Mouse (Mus musculus): ENCODE measurements around the gene Ap1s3. TPM values are rescaled to one million over a fixed set of nuclear protein-coding genes. Genes with fewer than 3 reads are reported as not detected.

Gene Ap1s3
- polyA plus RNA-seq, 1 experiment from 2014 or later: 0.35 TPM

- Histone ChIP-seq H3K27ac (ENCODE audit: low read length) (no peak overlapping the region), H3K4me3 (ENCODE audit: low read length) (no peak overlapping the region), H3K4me2 (ENCODE audit: low read depth, low read length) (no peak overlapping the region), H3K9me3 (ENCODE audit: control insufficient read depth, low read length) (no peaks in the 10 kb centered on the region), H3K4me1 (ENCODE audit: control insufficient read depth, insufficient read depth, low read length) (no peaks in the 10 kb centered on the region), H3K36me3 (ENCODE audit: control insufficient read depth, insufficient read depth, low read length) (no peaks in the 10 kb centered on the region), H3K27me3 (replicated peaks; ENCODE audit: control insufficient read depth, insufficient read depth, low read length) (no peaks in the 10 kb centered on the region; the same call in 1 of the 2 replicates), H3K9ac (ENCODE audit: low read depth, low read length) (no peak overlapping the region)
- WGBS: 54% methylated on average over 8 of the region's 8 CpGs
- ATAC-seq: peak; percentile 69
Measured at GRCm38 (mm10) chr1:79678117-79678684, 6.4 kb upstream of the Ap1s3 start.

GRCm38 (mm10) chr1:79675716-79676115, 3.9 kb upstream of the Ap1s3 start:
- Histone ChIP-seq H3K36me3 (ENCODE audit: control insufficient read depth, insufficient read depth, low read length) (no peaks in the 10 kb centered on the region), H3K27ac (ENCODE audit: low read length) (no peak overlapping the region), H3K9me3 (ENCODE audit: control insufficient read depth, low read length) (no peaks in the 10 kb centered on the region), H3K4me2 (ENCODE audit: low read depth, low read length) (no peak overlapping the region), H3K4me1 (ENCODE audit: control insufficient read depth, insufficient read depth, low read length) (no peaks in the 10 kb centered on the region), H3K27me3 (replicated peaks; ENCODE audit: control insufficient read depth, insufficient read depth, low read length) (peaks cover 7% of the 10 kb centered on the region; the same call in 1 of the 2 replicates), H3K4me3 (ENCODE audit: low read length) (no peak overlapping the region), H3K9ac (ENCODE audit: low read depth, low read length) (no peak overlapping the region)
- ATAC-seq: no peak
- WGBS: 53% methylated on average over 4 of the region's 4 CpGs

GRCm38 (mm10) chr1:79671196-79671542, 603 bp downstream of the Ap1s3 start:
- no peak for ATAC-seq
- peak overlapping the region; percentile 63 for H3K4me3 ChIP-seq (ENCODE audit: low read length)
- H3K4me2 ChIP-seq (ENCODE audit: low read depth, low read length): peak overlapping the region; percentile 78
- H3K4me1 ChIP-seq (ENCODE audit: control insufficient read depth, insufficient read depth, low read length): no peaks in the 10 kb centered on the region
- H3K36me3 ChIP-seq (ENCODE audit: control insufficient read depth, insufficient read depth, low read length): no peaks in the 10 kb centered on the region
- no peak overlapping the region for H3K27ac ChIP-seq (ENCODE audit: low read length)
- peaks cover 7% of the 10 kb centered on the region; the same call in 1 of the 2 replicates for H3K27me3 ChIP-seq (replicated peaks; ENCODE audit: control insufficient read depth, insufficient read depth, low read length)
- H3K9ac ChIP-seq (ENCODE audit: low read depth, low read length): peak overlapping the region; percentile 78
- under 1% methylated on average over 11 of the region's 11 CpGs for WGBS
- H3K9me3 ChIP-seq (ENCODE audit: control insufficient read depth, low read length): no peaks in the 10 kb centered on the region

GRCm38 (mm10) chr1:79669419-79669974, 2.3 kb downstream of the Ap1s3 start:
- H3K36me3 ChIP-seq (ENCODE audit: control insufficient read depth, insufficient read depth, low read length): no peaks in the 10 kb centered on the region
- 76% methylated on average over 9 of the region's 9 CpGs for WGBS

GRCm38 (mm10) chr1:79664911-79665310, 6.9 kb downstream of the Ap1s3 start:
- WGBS: 83% methylated on average over 4 of the region's 4 CpGs
- no peaks in the 10 kb centered on the region for H3K9me3 ChIP-seq (ENCODE audit: control insufficient read depth, low read length)
- no peaks in the 10 kb centered on the region for H3K36me3 ChIP-seq (ENCODE audit: control insufficient read depth, insufficient read depth, low read length)
- no peaks in the 10 kb centered on the region for H3K4me1 ChIP-seq (ENCODE audit: control insufficient read depth, insufficient read depth, low read length)
- H3K27me3 ChIP-seq (replicated peaks; ENCODE audit: control insufficient read depth, insufficient read depth, low read length): no peaks in the 10 kb centered on the region
- no peak overlapping the region for H3K4me2 ChIP-seq (ENCODE audit: low read depth, low read length)
- no peak overlapping the region for H3K9ac ChIP-seq (ENCODE audit: low read depth, low read length)
- no peak for ATAC-seq
- no peak overlapping the region for H3K27ac ChIP-seq (ENCODE audit: low read length)
- no peak overlapping the region for H3K4me3 ChIP-seq (ENCODE audit: low read length)

More at GRCm38 (mm10) chr1:79669419-79669974, 2.3 kb downstream of the Ap1s3 start:
- Histone ChIP-seq H3K9ac (ENCODE audit: low read depth, low read length) (no peak overlapping the region), H3K4me2 (ENCODE audit: low read depth, low read length) (no peak overlapping the region), H3K4me3 (ENCODE audit: low read length) (no peak overlapping the region), H3K27ac (ENCODE audit: low read length) (no peak overlapping the region), H3K4me1 (ENCODE audit: control insufficient read depth, insufficient read depth, low read length) (no peaks in the 10 kb centered on the region), H3K27me3 (replicated peaks; ENCODE audit: control insufficient read depth, insufficient read depth, low read length) (peaks cover 7% of the 10 kb centered on the region; the same call in 1 of the 2 replicates), H3K9me3 (ENCODE audit: control insufficient read depth, low read length) (no peaks in the 10 kb centered on the region)
- no peak for ATAC-seq

GRCm38 (mm10) chr1:79659598-79659997, 12.2 kb downstream of the Ap1s3 start:
- Histone ChIP-seq H3K4me2 (ENCODE audit: low read depth, low read length) (no peak overlapping the region), H3K36me3 (ENCODE audit: control insufficient read depth, insufficient read depth, low read length) (no peaks in the 10 kb centered on the region), H3K9ac (ENCODE audit: low read depth, low read length) (no peak overlapping the region), H3K4me3 (ENCODE audit: low read length) (no peak overlapping the region), H3K9me3 (ENCODE audit: control insufficient read depth, low read length) (no peaks in the 10 kb centered on the region), H3K27ac (ENCODE audit: low read length) (no peak overlapping the region), H3K27me3 (replicated peaks; ENCODE audit: control insufficient read depth, insufficient read depth, low read length) (no peaks in the 10 kb centered on the region), H3K4me1 (ENCODE audit: control insufficient read depth, insufficient read depth, low read length) (no peaks in the 10 kb centered on the region)
- no peak for ATAC-seq
- 85% methylated on average over 7 of the region's 7 CpGs for WGBS

GRCm38 (mm10) chr1:79657411-79657810, 14.4 kb downstream of the Ap1s3 start:
- no peak for ATAC-seq
- no peak overlapping the region for H3K4me2 ChIP-seq (ENCODE audit: low read depth, low read length)
- no peak overlapping the region for H3K27ac ChIP-seq (ENCODE audit: low read length)
- H3K27me3 ChIP-seq (replicated peaks; ENCODE audit: control insufficient read depth, insufficient read depth, low read length): no peaks in the 10 kb centered on the region
- whole genome bisulfite sequencing: 69% methylated on average over 1 of the region's 1 CpGs
- H3K4me3 ChIP-seq (ENCODE audit: low read length): no peak overlapping the region
- H3K36me3 ChIP-seq (ENCODE audit: control insufficient read depth, insufficient read depth, low read length): no peaks in the 10 kb centered on the region
- H3K4me1 ChIP-seq (ENCODE audit: control insufficient read depth, insufficient read depth, low read length): no peaks in the 10 kb centered on the region
- H3K9me3 ChIP-seq (ENCODE audit: control insufficient read depth, low read length): no peaks in the 10 kb centered on the region
- H3K9ac ChIP-seq (ENCODE audit: low read depth, low read length): no peak overlapping the region

GRCm38 (mm10) chr1:79655819-79656555, 15.8 kb downstream of the Ap1s3 start:
- no peak for ATAC-seq
- Histone ChIP-seq H3K27me3 (replicated peaks; ENCODE audit: control insufficient read depth, insufficient read depth, low read length) (no peaks in the 10 kb centered on the region), H3K4me2 (ENCODE audit: low read depth, low read length) (no peak overlapping the region), H3K4me1 (ENCODE audit: control insufficient read depth, insufficient read depth, low read length) (no peaks in the 10 kb centered on the region), H3K9ac (ENCODE audit: low read depth, low read length) (no peak overlapping the region), H3K36me3 (ENCODE audit: control insufficient read depth, insufficient read depth, low read length) (no peaks in the 10 kb centered on the region), H3K9me3 (ENCODE audit: control insufficient read depth, low read length) (no peaks in the 10 kb centered on the region), H3K27ac (ENCODE audit: low read length) (no peak overlapping the region), H3K4me3 (ENCODE audit: low read length) (no peak overlapping the region)
- 75% methylated on average over 4 of the region's 4 CpGs for WGBS

GRCm38 (mm10) chr1:79654948-79655347, 16.8 kb downstream of the Ap1s3 start:
- ATAC-seq: no peak
- no peaks in the 10 kb centered on the region for H3K4me1 ChIP-seq (ENCODE audit: control insufficient read depth, insufficient read depth, low read length)
- WGBS: 89% methylated on average over 2 of the region's 2 CpGs

More at GRCm38 (mm10) chr1:79654948-79655347, 16.8 kb downstream of the Ap1s3 start:
- Histone ChIP-seq H3K27ac (ENCODE audit: low read length) (no peak overlapping the region), H3K4me2 (ENCODE audit: low read depth, low read length) (no peak overlapping the region), H3K27me3 (replicated peaks; ENCODE audit: control insufficient read depth, insufficient read depth, low read length) (no peaks in the 10 kb centered on the region), H3K4me3 (ENCODE audit: low read length) (no peak overlapping the region), H3K36me3 (ENCODE audit: control insufficient read depth, insufficient read depth, low read length) (no peaks in the 10 kb centered on the region), H3K9me3 (ENCODE audit: control insufficient read depth, low read length) (no peaks in the 10 kb centered on the region), H3K9ac (ENCODE audit: low read depth, low read length) (no peak overlapping the region)

Measured in intestine, embryonic 16.5 days (tissue).